16 mouse cellular contexts compared by ENCODE assay signal in genomic region chr2:3348422-3348821, GRCm38 (mm10). TPM values are rescaled to one million over a fixed set of nuclear protein-coding genes. Genes with fewer than 3 reads are reported as not detected.
DNase-seq lines count a peak whose midpoint lies in the region; ATAC-seq lines count a peak whose summit lies in the region.
"Had no signal": no experiment of that assay in that cellular context is flagged by ENCODE, and none has a peak within 500 bp of the region (broad histone marks: within the 10 kb centered on the region; RNA-seq: fewer than 3 reads in every experiment).

No protein-coding gene starts in this region.

- peak; percentile 14 for DNase-seq in heart, adult 11 months
- no peak for DNase-seq in heart, postnatal 14 days
- no peak for DNase-seq in kidney, postnatal 14 days
- no peak for DNase-seq in layer of hippocampus, postnatal 14 days (ENCODE audit: low spot score in 2 of 2)
- DNase-seq: adrenal gland, adult 2 months; adrenal gland, postnatal 25 days; cerebellum, adult 11 months; cerebellum, adult 8-10 months; cerebellum, adult 9-11 months had no signal

- intact Hi-C loops in heart, postnatal 14 days (cut with DNase I) = loop anchor here (2.0 to 5.0 kb wide), 2 partner anchors 64 to 452 kb away; no protein-coding TSS in a partner anchor

- ATAC-seq in granulocyte monocyte progenitor cell, adult 5-6 weeks (replicated peaks; ENCODE audit: poor library complexity, severe bottlenecking) = peak; percentile 76
- ATAC-seq: forebrain, embryonic 13.5 days; forebrain, embryonic 15.5 days had no signal

RNA-seq across cellular contexts. Expression of gene Acbd7, which starts 12.5 kb away (rescaled TPM):
- 1 to 10 TPM in 1 of 2 experiments, under 1 TPM in 1; 0.98 to 1.1 TPM for total RNA-seq in heart, postnatal 14 days (2021)
- total RNA-seq in granulocyte monocyte progenitor cell, adult 5-6 weeks (2014; fragmentation: Nextera tagmentation) = not detected in 2 replicates
- not detected in 2 replicates for total RNA-seq in granulocyte monocyte progenitor cell, adult 5-6 weeks (2017)
- total RNA-seq in layer of hippocampus, postnatal 14 days (2021) = 1 to 10 TPM; 1.6 to 1.9 TPM
- total RNA-seq: adrenal gland, adult 2 months; adrenal gland, postnatal 25 days; adrenal gland, postnatal 4 days; forebrain, postnatal 0 days had no signal

RNA-seq across cellular contexts. Expression of gene Rpp38, which starts 16.0 kb away (rescaled TPM):
- total RNA-seq in heart, postnatal 14 days (2021) = 1 to 10 TPM; 4.1 to 4.7 TPM
- total RNA-seq in granulocyte monocyte progenitor cell, adult 5-6 weeks (2014; fragmentation: Nextera tagmentation) = 19.7 and 22.4 TPM in 2 replicates
- total RNA-seq in granulocyte monocyte progenitor cell, adult 5-6 weeks (2017) = 10.0 and 15.2 TPM in 2 replicates
- 1 to 10 TPM; 7.5 to 9.7 TPM for total RNA-seq in layer of hippocampus, postnatal 14 days (2021)

RNA-seq across cellular contexts. Expression of gene Olah, which starts 48.6 kb away (rescaled TPM):
- total RNA-seq in heart, postnatal 14 days (2021) = not detected
- not detected in 2 replicates for total RNA-seq in granulocyte monocyte progenitor cell, adult 5-6 weeks (2014; fragmentation: Nextera tagmentation)
- total RNA-seq in granulocyte monocyte progenitor cell, adult 5-6 weeks (2017) = not detected in 2 replicates
- total RNA-seq in layer of hippocampus, postnatal 14 days (2021) = not detected
- total RNA-seq: ES-E14; forebrain, postnatal 0 days; MEL had no signal
